Mouse (Mus musculus) mesoderm, embryonic 11.5 days (tissue): ENCODE data around the gene Olfr318.
"Not testable (repeated sequence)": the region's sequence is repeated elsewhere in the genome, so short reads cannot be mapped to it uniquely, and the experiment has no call there.

ENCODE experiments used
- DNase-seq: peaks from one replicate; pipeline ENCODE4 v3.0.0-alpha.2; 2012; ENCODE audit warnings: low read depth, low spot score

The Olfr318 gene

DNA sequence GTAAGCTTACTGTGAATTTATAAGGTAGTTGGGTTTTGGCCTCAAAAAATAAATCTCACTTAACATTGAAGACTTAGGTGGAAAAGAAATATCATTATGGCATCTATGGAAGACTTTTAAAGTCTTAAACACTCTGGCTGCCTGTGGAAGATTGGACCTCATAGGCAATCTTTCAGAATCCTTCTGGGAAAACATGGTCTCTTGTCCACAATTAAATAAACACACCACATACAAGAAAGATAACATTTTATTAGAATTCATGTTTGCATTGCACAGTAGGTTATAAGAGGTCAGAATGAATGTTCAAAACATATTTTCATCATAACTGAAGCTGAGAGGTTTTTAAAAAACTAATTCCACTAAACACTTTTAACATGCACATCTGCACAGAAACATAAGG, at the start of gene Olfr318:
TSS of gene Olfr318 (minus strand) at position 101 of the 400 bp plus-strand sequence.
- DNase-seq: no peak

DNA sequence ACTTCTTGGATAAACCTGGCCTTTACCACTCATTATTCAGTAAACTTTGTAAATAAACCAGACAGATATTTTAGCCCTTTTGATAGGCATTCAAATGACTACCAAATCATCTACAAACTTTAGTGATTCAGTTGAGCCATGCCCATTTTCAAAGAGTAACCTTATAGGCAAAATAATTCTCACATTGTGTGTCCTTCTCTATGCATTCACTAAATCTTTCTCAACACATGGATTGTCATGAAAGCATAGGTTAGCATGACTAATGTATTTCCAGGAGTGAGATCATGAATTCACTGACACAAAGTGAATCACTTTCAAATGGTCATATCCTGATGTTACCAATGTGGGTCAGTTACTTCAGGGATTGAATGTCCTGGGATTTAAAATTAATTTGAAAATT, 49.1 kb upstream of the Olfr318 start, which contains the start of gene Olfr315:
TSS of gene Olfr315 (plus strand) at position 301 of the 400 bp plus-strand sequence.
- no peak for DNase-seq

- no peak for DNase-seq
These were observed 28.6 kb upstream of the Olfr318 start, which contains the start of gene Olfr316 for GRCm38 (mm10) chr11:58752434-58752833. TSS of gene Olfr316 (plus strand) at chr11:58752734.

DNA sequence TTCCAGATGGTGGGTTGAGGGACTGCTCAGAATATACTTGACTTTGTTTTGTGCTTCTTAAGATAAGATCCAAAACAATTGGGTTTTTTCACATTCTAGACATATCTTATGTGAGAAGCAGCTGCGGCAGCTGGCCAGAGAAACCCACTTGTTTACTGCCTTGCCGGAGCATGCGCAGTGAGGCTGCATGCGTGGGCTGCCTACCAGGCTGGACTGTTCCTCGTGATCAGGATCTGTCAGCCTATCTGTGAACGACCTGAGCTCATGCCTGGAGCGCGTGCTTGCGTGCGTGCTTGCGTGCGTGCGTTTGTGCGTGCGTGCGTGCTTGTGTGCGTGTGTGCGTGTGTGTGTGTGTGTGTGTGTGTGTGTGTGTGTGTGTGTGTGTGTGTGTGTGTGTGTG, 27.3 kb upstream of the Olfr318 start:
- not testable (repeated sequence) for DNase-seq

GRCm38 (mm10) chr11:58738792-58739262, 15.0 kb upstream of the Olfr318 start, which contains the start of gene Olfr317:
TSS of gene Olfr317 (minus strand) at chr11:58739212.
- no peak for DNase-seq

DNA sequence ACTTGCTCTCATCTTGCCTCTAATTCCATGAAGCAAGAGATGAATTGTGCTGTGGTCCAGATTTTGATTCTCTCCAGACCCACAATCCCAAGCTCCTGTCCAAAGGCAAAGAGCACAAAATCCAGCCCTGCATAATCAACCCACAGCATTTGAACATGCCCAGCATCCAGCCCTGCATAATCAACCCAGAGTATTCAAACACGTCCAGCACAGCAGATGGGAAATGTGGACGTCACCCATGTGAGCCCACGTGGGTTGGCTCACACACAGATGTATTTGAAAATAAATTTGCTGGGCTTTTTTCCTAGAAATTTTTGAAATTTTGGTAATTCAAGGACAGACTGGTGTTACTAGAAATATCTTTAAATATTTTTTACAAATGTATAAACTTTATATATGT, 9.6 kb upstream of the Olfr318 start:
- DNase-seq: peak; percentile 6

DNA sequence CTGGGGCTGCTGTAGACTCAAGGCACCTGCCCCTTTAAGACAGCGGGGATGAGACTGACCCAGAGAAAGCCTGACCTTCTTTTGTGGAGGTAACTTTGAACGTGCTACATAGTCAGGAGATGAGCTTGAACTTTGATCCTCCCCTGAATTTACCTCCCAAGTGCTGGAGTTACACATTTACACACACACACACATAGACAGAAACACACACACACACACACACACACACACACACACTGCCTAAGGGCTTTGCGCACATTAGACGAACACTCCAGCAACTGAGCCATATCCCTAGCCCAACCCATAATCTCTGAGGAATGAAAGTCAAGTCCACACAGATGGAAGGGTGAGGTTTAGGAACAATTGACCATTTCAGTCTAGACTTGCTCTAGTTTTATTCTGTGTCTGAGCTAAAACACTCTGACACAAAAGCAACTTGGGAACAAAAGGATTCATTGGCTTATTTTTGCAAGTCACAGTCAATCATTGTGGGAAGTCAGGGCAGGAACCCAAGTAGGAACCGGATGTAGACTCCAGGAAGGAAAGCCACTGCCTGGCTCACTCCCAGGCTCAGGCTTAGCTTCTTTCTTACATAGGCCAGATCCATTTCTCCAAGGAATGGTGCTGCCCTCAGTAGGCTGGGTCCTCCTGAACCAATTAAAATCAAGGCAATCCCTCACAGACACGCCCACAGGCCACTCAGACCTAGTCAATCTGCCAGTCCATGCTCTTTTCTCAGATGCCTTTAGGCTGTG, 4.3 kb upstream of the Olfr318 start:
- not testable (repeated sequence) for DNase-seq

DNA sequence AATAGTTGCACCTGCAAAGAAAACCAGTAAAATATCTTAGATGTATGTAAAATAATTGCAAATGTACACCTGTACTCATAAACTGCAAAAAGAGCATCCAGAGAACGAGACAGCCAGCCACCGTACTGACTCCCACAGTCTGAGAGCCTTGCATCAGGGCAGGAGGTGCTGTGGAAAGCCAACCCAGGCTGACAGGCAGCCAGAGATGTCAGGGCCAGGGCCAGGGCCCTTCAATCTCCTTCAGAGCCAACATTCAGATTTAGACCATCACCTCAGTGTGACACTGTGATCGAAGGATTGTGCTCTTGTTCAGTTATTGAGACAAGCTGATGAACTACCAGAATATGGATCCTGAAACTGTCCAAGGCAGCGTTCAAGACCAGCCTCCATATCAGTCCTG, 4.1 kb downstream of the Olfr318 start:
- no peak for DNase-seq

DNA sequence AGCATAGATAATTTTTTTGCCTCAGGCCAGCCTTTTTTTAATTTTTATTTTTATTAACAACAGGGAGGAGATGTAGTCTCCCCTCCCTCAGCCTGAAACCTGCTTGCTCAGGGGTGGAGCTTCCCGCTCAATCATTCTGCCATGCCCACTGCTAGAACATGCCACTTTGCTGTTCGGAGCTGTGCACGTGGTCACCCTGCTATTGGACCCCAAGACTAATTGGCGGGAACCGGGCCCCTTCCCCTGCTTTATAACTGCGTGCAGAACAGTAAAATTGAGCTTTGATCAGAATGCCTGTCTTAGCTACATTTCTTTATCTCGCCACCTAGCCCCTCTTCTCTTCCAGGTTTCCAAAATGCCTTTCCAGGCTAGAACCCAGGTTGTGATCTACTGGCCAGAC, 6.1 kb downstream of the Olfr318 start:
- DNase-seq: not testable (repeated sequence)

- no peak for DNase-seq
These were observed 14.7 kb downstream of the Olfr318 start for GRCm38 (mm10) chr11:58709086-58709485.

GRCm38 (mm10) chr11:58698862-58699261, 25.0 kb downstream of the Olfr318 start, which contains the start of gene Olfr319:
TSS of gene Olfr319 (plus strand) at chr11:58699162.
- no peak for DNase-seq

DNA sequence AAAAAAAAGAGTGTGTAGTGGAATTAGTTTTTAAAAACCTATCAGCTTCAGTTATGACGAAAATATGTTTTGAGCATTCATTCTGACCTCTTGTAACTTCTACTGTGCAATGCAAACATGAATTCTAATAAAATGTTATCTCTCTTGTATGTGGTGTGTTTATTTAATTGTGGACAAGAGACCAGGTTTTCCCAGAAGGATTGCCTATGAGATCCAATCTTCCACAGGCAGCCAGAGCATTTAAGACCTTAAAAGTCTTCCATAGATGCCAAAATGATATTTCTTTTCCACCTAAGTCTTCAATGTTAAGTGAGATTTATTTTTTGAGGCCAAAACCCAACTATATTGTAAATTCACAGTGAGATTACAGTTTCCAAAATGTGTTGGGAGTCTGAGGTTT, 43.0 kb downstream of the Olfr318 start, which contains the start of gene Olfr320:
TSS of gene Olfr320 (plus strand) at position 301 of the 400 bp plus-strand sequence.
- no peak for DNase-seq

- no peak for DNase-seq
These were observed 52.0 kb downstream of the Olfr318 start for GRCm38 (mm10) chr11:58671825-58672224.

DNA sequence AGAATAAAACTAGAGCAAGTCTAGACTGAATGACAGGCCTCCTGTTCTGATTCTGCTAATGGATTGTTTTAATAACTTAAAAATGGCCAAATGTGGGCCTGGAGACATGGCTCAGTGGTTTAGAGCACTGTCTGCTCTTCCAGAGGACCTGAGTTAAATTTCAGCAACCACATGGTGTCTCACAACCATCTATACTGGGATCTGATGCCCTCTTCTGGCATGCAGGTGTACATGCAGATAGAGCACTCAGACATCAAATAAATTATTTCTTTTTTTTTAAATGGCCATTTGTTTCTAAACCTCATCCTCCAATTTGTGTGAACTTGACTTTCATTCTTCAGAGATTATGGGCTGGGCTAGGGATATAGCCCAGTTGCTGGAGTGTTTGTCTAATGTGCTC, 54.6 kb downstream of the Olfr318 start:
- DNase-seq: no peak
